Mouse (Mus musculus) G1E (cell line): ENCODE data around the gene Helt.

Experiments
- GATA1 ChIP-seq: IDR thresholded peaks from 2 replicates; pipeline ENCODE4 v1.6.1; 2012; ENCODE audit warnings: borderline replicate concordance, low read length, inconsistent platforms, mixed read lengths
- GATA2 ChIP-seq: IDR thresholded peaks from 2 replicates; pipeline ENCODE4 v1.6.1; 2012; ENCODE audit warnings: low read depth, low read length, inconsistent platforms, borderline replicate concordance

GRCm38 (mm10) chr8:46342272-46342671, 47.8 kb upstream of the Helt start:
- TF ChIP-seq GATA1 (no peak), GATA2 (no peak)
